Mouse (Mus musculus): ENCODE data around the gene Herc3. TPM values are rescaled to one million over a fixed set of nuclear protein-coding genes. Genes with fewer than 3 reads are reported as not detected.

Gene Herc3
- polyA plus RNA-seq, 1 experiment from 2014 or later, result 9.1 TPM

DNA sequence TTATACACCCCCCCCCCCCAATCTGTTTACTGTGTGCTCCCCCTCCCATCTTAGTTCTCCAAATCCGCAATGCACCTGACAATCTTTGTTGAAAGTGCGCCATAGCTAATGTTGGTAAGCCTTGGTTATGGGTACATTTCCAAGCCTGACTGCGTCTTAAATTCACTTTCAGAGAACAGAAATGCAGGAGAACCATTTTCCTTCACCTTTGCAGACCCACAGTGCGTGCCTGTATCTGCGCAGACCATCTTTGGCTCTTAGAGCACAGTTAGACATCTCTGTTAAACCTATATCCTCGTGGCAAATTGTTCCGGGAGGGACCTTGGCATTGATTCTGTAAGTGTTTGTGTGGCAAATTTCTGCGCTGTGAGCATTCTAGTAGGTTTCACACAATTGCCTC lies 76.1 kb downstream of the Herc3 start:
- Histone ChIP-seq H3K27ac (no peak overlapping the region), H3K4me1 (no peaks in the 10 kb centered on the region), H3K9me3 (peaks cover 14% of the 10 kb centered on the region), H3K36me3 (peaks cover 22% of the 10 kb centered on the region), H3K27me3 (ENCODE audit: insufficient read depth, poor library complexity, severe bottlenecking) (no peaks in the 10 kb centered on the region), H3K4me3 (peak overlapping the region; percentile 63)
- DNase-seq (ENCODE audit: low spot score), result no peak
- 79% methylated on average over 8 of the region's 8 CpGs for WGBS

DNA sequence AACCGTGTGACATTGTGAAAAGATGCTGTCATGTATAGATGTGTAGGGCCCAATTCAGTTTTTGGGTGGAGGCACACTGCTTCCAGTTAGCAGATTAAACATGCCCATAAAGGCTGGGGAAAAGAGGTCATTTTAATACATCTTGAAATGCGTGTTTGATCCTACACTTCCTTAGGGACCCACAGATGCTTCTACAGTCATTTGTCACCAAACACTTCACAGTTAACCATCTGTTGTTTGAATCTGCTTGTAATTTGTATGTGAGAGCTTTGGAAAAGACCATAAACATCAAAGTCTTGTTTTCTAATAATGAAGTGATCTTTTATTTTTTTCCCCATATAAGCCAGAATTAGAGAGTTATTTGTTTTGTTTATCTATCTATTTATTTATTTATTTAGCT lies 76.5 kb downstream of the Herc3 start:
- whole genome bisulfite sequencing, result 78% methylated on average over 2 of the region's 2 CpGs

GRCm38 (mm10) chr6:58912842-58913241 lies 81.6 kb downstream of the Herc3 start:
- H3K27me3 ChIP-seq (ENCODE audit: insufficient read depth, poor library complexity, severe bottlenecking), result no peaks in the 10 kb centered on the region
- no peak overlapping the region for H3K4me3 ChIP-seq
- no peaks in the 10 kb centered on the region for H3K9me3 ChIP-seq
- no peak for DNase-seq (ENCODE audit: low spot score)
- H3K36me3 ChIP-seq, result peaks cover 7% of the 10 kb centered on the region
- no peaks in the 10 kb centered on the region for H3K4me1 ChIP-seq
- 84% methylated on average over 5 of the region's 5 CpGs for WGBS
- H3K27ac ChIP-seq, result no peak overlapping the region

More for the DNA sequence above, 76.5 kb downstream of the Herc3 start:
- Histone ChIP-seq H3K27me3 (ENCODE audit: insufficient read depth, poor library complexity, severe bottlenecking) (no peaks in the 10 kb centered on the region), H3K4me1 (no peaks in the 10 kb centered on the region), H3K36me3 (peaks cover 22% of the 10 kb centered on the region), H3K9me3 (peaks cover 14% of the 10 kb centered on the region), H3K4me3 (no peak overlapping the region), H3K27ac (no peak overlapping the region)
- DNase-seq (ENCODE audit: low spot score), result no peak

DNA sequence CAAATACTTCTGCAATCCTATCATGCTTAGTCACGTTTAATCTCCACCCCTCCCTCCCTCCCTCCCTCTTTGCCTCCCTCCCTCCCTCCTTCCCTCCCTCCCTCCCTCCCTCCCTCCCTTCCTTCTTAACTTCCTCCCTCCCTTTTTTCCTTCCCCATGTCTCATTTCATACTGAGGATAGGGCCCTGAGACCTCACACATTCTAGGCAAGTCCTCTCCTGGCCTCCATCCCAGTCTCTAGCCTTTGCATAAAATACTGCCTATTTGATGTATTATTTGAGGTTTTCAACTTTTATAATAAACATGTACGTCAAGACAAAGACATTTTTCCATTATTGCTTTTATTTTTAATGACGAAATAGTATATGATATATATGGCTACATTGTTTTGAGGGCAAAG lies 82.3 kb downstream of the Herc3 start:
- Histone ChIP-seq H3K9me3 (no peaks in the 10 kb centered on the region), H3K27ac (no peak overlapping the region), H3K27me3 (ENCODE audit: insufficient read depth, poor library complexity, severe bottlenecking) (no peaks in the 10 kb centered on the region), H3K4me3 (no peak overlapping the region), H3K36me3 (peaks cover 6% of the 10 kb centered on the region; the same call in 1 of the 2 replicates), H3K4me1 (no peaks in the 10 kb centered on the region)
- no peak for DNase-seq (ENCODE audit: low spot score)
- 79% methylated on average over 3 of the region's 3 CpGs for WGBS

DNA sequence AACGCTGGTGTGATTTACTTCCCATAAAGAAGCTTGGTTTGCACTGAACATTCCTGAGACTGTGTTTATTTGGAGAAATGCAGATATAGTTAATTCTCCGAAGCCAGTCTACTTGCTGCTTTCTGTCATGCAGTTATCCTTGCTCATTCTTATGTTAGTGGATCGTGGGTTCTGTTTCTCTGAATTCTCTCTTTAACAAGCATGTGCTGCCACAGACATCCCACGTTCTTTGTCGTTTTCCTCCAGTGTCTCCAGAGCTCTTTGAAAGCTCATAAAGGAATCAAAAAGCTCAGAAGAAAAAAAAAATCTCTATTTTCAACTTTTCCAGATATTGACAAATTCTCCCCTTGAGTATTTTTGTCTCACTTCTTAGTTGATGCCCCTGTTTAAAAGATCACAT lies 82.7 kb downstream of the Herc3 start:
- WGBS, result 87% methylated on average over 5 of the region's 5 CpGs
- no peak for DNase-seq (ENCODE audit: low spot score)
- Histone ChIP-seq H3K27me3 (ENCODE audit: insufficient read depth, poor library complexity, severe bottlenecking) (no peaks in the 10 kb centered on the region), H3K4me3 (no peak overlapping the region), H3K36me3 (peaks cover 9% of the 10 kb centered on the region; the same call in 1 of the 2 replicates), H3K4me1 (no peaks in the 10 kb centered on the region), H3K9me3 (no peaks in the 10 kb centered on the region), H3K27ac (no peak overlapping the region)

- 78% methylated on average over 5 of the region's 5 CpGs for WGBS
- no peaks in the 10 kb centered on the region for H3K4me1 ChIP-seq
Measured at GRCm38 (mm10) chr6:58916498-58916897, 85.2 kb downstream of the Herc3 start.

DNA sequence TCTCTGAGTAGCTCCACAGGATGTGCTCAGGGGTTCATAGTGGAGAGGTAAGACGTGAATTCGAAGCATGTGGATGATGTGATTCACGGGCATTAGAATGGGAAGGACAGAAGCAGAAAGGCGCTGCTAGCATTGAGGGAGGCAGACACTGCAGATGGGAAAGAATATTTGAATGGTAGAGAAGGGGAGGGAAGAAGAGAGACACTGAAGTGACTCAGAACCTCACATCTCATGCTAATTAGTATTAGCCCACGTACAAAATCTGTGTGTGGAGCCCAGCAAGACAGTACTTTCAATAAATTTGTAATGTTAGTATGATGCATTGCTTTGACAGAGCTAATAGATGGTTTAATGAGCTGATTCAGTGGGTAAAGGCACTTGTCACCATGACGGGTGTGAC lies 89.5 kb downstream of the Herc3 start:
- Histone ChIP-seq H3K27ac (no peak overlapping the region), H3K4me3 (no peak overlapping the region), H3K4me1 (no peaks in the 10 kb centered on the region), H3K36me3 (peaks cover 11% of the 10 kb centered on the region; the same call in 1 of the 2 replicates), H3K27me3 (ENCODE audit: insufficient read depth, poor library complexity, severe bottlenecking) (no peaks in the 10 kb centered on the region), H3K9me3 (no peaks in the 10 kb centered on the region)
- no peak for DNase-seq (ENCODE audit: low spot score)
- 78% methylated on average over 6 of the region's 6 CpGs for WGBS

More at GRCm38 (mm10) chr6:58916498-58916897, 85.2 kb downstream of the Herc3 start:
- Histone ChIP-seq H3K36me3 (peaks cover 11% of the 10 kb centered on the region; the same call in 1 of the 2 replicates), H3K27me3 (ENCODE audit: insufficient read depth, poor library complexity, severe bottlenecking) (no peaks in the 10 kb centered on the region), H3K27ac (no peak overlapping the region), H3K4me3 (no peak overlapping the region), H3K9me3 (no peaks in the 10 kb centered on the region)
- DNase-seq (ENCODE audit: low spot score), result no peak

DNA sequence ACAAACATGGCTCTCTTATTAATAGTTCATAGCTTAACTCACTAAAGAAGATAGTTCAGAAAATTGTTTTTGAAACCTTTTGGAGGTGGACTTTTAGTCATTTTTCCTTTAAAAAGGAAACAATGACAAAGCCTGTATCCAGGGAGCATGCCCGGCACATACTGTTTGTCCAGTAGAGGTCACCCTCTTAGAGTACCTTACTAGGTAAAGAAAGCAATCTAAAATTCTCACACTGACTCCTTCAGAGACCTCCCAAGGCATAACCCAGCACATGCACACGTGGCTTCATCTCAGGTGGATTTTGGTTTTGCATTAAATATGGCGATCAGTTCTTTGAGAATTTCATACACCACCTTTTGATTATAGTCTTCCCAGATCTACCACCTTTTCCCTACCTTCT lies 90.4 kb downstream of the Herc3 start:
- Histone ChIP-seq H3K27ac (no peak overlapping the region), H3K27me3 (ENCODE audit: insufficient read depth, poor library complexity, severe bottlenecking) (no peaks in the 10 kb centered on the region), H3K36me3 (peaks cover 7% of the 10 kb centered on the region; the same call in 1 of the 2 replicates), H3K4me1 (no peaks in the 10 kb centered on the region), H3K9me3 (no peaks in the 10 kb centered on the region), H3K4me3 (no peak overlapping the region)
- no peak for DNase-seq (ENCODE audit: low spot score)
- WGBS, result 56% methylated on average over 3 of the region's 3 CpGs

- no peak for DNase-seq (ENCODE audit: low spot score)
- peaks cover 2% of the 10 kb centered on the region; the same call in 1 of the 2 replicates for H3K4me1 ChIP-seq
- no peak overlapping the region for H3K4me3 ChIP-seq
- H3K27ac ChIP-seq, result no peak overlapping the region
- 73% methylated on average over 5 of the region's 5 CpGs for WGBS
- no peaks in the 10 kb centered on the region for H3K27me3 ChIP-seq (ENCODE audit: insufficient read depth, poor library complexity, severe bottlenecking)
- H3K36me3 ChIP-seq, result peaks cover 6% of the 10 kb centered on the region; the same call in 1 of the 2 replicates
- H3K9me3 ChIP-seq, result no peaks in the 10 kb centered on the region
Measured at GRCm38 (mm10) chr6:58922511-58922910, 91.2 kb downstream of the Herc3 start.

GRCm38 (mm10) chr6:58927881-58928280 lies 96.6 kb downstream of the Herc3 start:
- DNase-seq (ENCODE audit: low spot score), result no peak
- Histone ChIP-seq H3K36me3 (no peaks in the 10 kb centered on the region), H3K4me3 (no peak overlapping the region), H3K4me1 (peaks cover 10% of the 10 kb centered on the region; the same call in 1 of the 2 replicates), H3K27me3 (ENCODE audit: insufficient read depth, poor library complexity, severe bottlenecking) (no peaks in the 10 kb centered on the region), H3K27ac (no peak overlapping the region), H3K9me3 (no peaks in the 10 kb centered on the region)
- 37% methylated on average over 2 of the region's 2 CpGs for WGBS

- WGBS, result 83% methylated on average over 9 of the region's 9 CpGs
- peaks cover 10% of the 10 kb centered on the region; the same call in 1 of the 2 replicates for H3K4me1 ChIP-seq
- peaks cover 4% of the 10 kb centered on the region for H3K36me3 ChIP-seq
- no peaks in the 10 kb centered on the region for H3K27me3 ChIP-seq (ENCODE audit: insufficient read depth, poor library complexity, severe bottlenecking)
- H3K4me3 ChIP-seq, result no peak overlapping the region
- H3K27ac ChIP-seq, result no peak overlapping the region
- no peaks in the 10 kb centered on the region for H3K9me3 ChIP-seq
- no peak for DNase-seq (ENCODE audit: low spot score)
Measured at GRCm38 (mm10) chr6:58929911-58930431, 98.7 kb downstream of the Herc3 start.

GRCm38 (mm10) chr6:58931149-58931548 lies 99.9 kb downstream of the Herc3 start:
- peaks cover 10% of the 10 kb centered on the region; the same call in 1 of the 2 replicates for H3K4me1 ChIP-seq
- H3K36me3 ChIP-seq, result peaks cover 8% of the 10 kb centered on the region
- no peak overlapping the region for H3K4me3 ChIP-seq
- H3K27me3 ChIP-seq (ENCODE audit: insufficient read depth, poor library complexity, severe bottlenecking), result no peaks in the 10 kb centered on the region
- no peaks in the 10 kb centered on the region for H3K9me3 ChIP-seq
- 83% methylated on average over 4 of the region's 4 CpGs for WGBS
- no peak for DNase-seq (ENCODE audit: low spot score)
- H3K27ac ChIP-seq, result no peak overlapping the region

DNA sequence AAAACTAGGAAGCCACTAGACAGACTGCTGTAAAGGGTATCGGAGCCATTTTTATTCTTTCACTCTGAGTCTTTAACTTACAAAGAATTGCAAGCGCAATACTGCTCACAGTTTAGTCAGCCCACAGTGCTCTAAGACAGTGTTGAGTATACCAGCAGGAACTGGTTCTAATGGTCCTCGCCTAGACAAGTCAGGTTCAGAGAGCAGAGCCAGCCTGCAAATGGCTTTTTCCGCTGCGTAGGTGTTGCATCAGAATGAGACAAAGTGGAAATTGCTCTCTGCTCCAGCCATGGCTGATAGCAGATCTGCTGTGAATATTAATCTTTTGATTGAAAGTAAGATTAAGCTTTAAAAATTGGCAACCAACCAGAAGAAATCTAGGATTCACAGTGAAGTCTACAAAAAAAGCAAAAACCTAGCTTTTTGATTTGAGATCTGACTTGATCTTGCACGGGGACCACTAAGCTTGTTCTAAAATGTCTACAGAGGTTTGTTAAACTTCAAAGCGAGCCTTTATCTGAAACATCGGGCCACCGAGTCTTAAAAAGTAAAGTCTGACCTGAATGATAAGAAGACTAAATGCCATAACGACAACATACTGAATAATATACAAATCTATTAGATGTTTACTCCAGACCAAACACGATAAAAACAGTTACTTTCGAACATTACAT lies 101.4 kb downstream of the Herc3 start:
- H3K36me3 ChIP-seq, result peaks cover 8% of the 10 kb centered on the region
- no peaks in the 10 kb centered on the region for H3K9me3 ChIP-seq
- no peak overlapping the region for H3K4me3 ChIP-seq
- no peak overlapping the region for H3K27ac ChIP-seq
- H3K27me3 ChIP-seq (ENCODE audit: insufficient read depth, poor library complexity, severe bottlenecking), result no peaks in the 10 kb centered on the region
- no peak for DNase-seq (ENCODE audit: low spot score)
- 86% methylated on average over 12 of the region's 12 CpGs for WGBS
- peaks cover 6% of the 10 kb centered on the region; the same call in 1 of the 2 replicates for H3K4me1 ChIP-seq

Data from heart, embryonic 10.5 days (tissue).